Mouse (Mus musculus): ENCODE results near the gene Eepd1. TPM values are rescaled to one million over a fixed set of nuclear protein-coding genes. Genes with fewer than 3 reads are reported as not detected.
"Not testable (repeated sequence)": the region's sequence is repeated elsewhere in the genome, so short reads cannot be mapped to it uniquely, and the experiment has no call there.

Gene Eepd1
- 100 to 1,000 TPM; 125 to 132 TPM for total RNA-seq (2021)
- long read RNA-seq, experiment 1, transcript Eepd1-201 (8 exons, 2,723 nt), result major isoform, 273 of 400 reads
- long read RNA-seq, experiment 1, partial matches to known transcripts, result 61 of 400 reads
- long read RNA-seq, experiment 1, other reads (novel, unspliced or antisense), result 66 of 400 reads
- long read RNA-seq, experiment 2, transcript Eepd1-201 (8 exons, 2,723 nt), result major isoform, 201 of 278 reads
- long read RNA-seq, experiment 2, partial matches to known transcripts, result 46 of 278 reads
- long read RNA-seq, experiment 2, other reads (novel, unspliced or antisense), result 31 of 278 reads

- peak; percentile 97 for DNase-seq (ENCODE audit: low spot score)
Observed at GRCm38 (mm10) chr9:25481344-25482095, at the start of gene Eepd1. Gene Eepd1 (plus strand): TSS chr9:25481547.

- DNase-seq (ENCODE audit: low spot score), result no peak
Observed at GRCm38 (mm10) chr9:25438836-25439235, 42.5 kb upstream of the Eepd1 start.

- not testable (repeated sequence) for DNase-seq (ENCODE audit: low spot score)
Observed at GRCm38 (mm10) chr9:25440046-25440445, 41.3 kb upstream of the Eepd1 start.

- no peak for DNase-seq (ENCODE audit: low spot score)
Observed at GRCm38 (mm10) chr9:25442041-25442440, 39.3 kb upstream of the Eepd1 start.

- DNase-seq (ENCODE audit: low spot score), result no peak
Observed at GRCm38 (mm10) chr9:25443029-25443428, 38.3 kb upstream of the Eepd1 start.

GRCm38 (mm10) chr9:25443546-25443945, 37.8 kb upstream of the Eepd1 start:
- peak; percentile 23 for DNase-seq (ENCODE audit: low spot score)

- no peak for DNase-seq (ENCODE audit: low spot score)
Observed at GRCm38 (mm10) chr9:25450394-25450793, 31.0 kb upstream of the Eepd1 start.

GRCm38 (mm10) chr9:25455027-25455426, 26.3 kb upstream of the Eepd1 start:
- no peak for DNase-seq (ENCODE audit: low spot score)

- DNase-seq (ENCODE audit: low spot score), result no peak
Observed at GRCm38 (mm10) chr9:25460835-25461555, 20.4 kb upstream of the Eepd1 start.

GRCm38 (mm10) chr9:25464305-25464704, 17.0 kb upstream of the Eepd1 start:
- no peak for DNase-seq (ENCODE audit: low spot score)

GRCm38 (mm10) chr9:25479392-25480020, 1.8 kb upstream of the Eepd1 start:
- no peak for DNase-seq (ENCODE audit: low spot score)

- no peak for DNase-seq (ENCODE audit: low spot score)
Observed at GRCm38 (mm10) chr9:25480676-25481075, 671 bp upstream of the Eepd1 start.

- DNase-seq (ENCODE audit: low spot score), result no peak
Observed at GRCm38 (mm10) chr9:25482322-25482998, 1.1 kb downstream of the Eepd1 start.

- DNase-seq (ENCODE audit: low spot score), result no peak
Observed at GRCm38 (mm10) chr9:25482999-25483347, 1.6 kb downstream of the Eepd1 start.

- DNase-seq (ENCODE audit: low spot score), result no peak
Observed at GRCm38 (mm10) chr9:25483931-25484618, 2.7 kb downstream of the Eepd1 start.

- no peak for DNase-seq (ENCODE audit: low spot score)
Observed at GRCm38 (mm10) chr9:25484619-25484986, 3.3 kb downstream of the Eepd1 start.

- DNase-seq (ENCODE audit: low spot score), result no peak
Observed at GRCm38 (mm10) chr9:25485006-25485405, 3.7 kb downstream of the Eepd1 start.

GRCm38 (mm10) chr9:25485406-25485805, 4.1 kb downstream of the Eepd1 start:
- DNase-seq (ENCODE audit: low spot score), result no peak

GRCm38 (mm10) chr9:25486246-25486807, 5.0 kb downstream of the Eepd1 start:
- no peak for DNase-seq (ENCODE audit: low spot score)

GRCm38 (mm10) chr9:25487446-25488110, 6.2 kb downstream of the Eepd1 start:
- no peak for DNase-seq (ENCODE audit: low spot score)

Measured in gastrocnemius, adult 18-20 months (tissue).